Mouse (Mus musculus) liver, adult 2 months (tissue): ENCODE results near the gene Tesk2. TPM values are rescaled to one million over a fixed set of nuclear protein-coding genes. Genes with fewer than 3 reads are reported as not detected.

Experiments
- DNase-seq: peaks from one replicate; pipeline ENCODE4 v3.0.0-alpha.2; 2011; ENCODE audit warnings: low read depth, low spot score; ENCODE audit errors: extremely low read depth
- H3K27ac ChIP-seq: fragments of 200-500 bp; replicated peaks from 2 replicates; pipeline ENCODE4 v1.5.1; 2012; ENCODE audit warnings: low read depth, mild to moderate bottlenecking, control low read depth, inconsistent platforms, low read length; ENCODE audit not compliant: insufficient read depth
- H3K27me3 ChIP-seq: fragments of 200-500 bp; 2 replicates; pipeline ENCODE4 v1.6.1; 2012; ENCODE audit warnings: mild to moderate bottlenecking, moderate library complexity, low read length, inconsistent platforms; ENCODE audit not compliant: control insufficient read depth, insufficient read depth
- H3K36me3 ChIP-seq: fragments of 200-500 bp; 2 replicates; pipeline ENCODE4 v1.6.1; 2012; ENCODE audit warnings: low read length, inconsistent platforms; ENCODE audit not compliant: control insufficient read depth, insufficient read depth
- H3K4me1 ChIP-seq: fragments of 200-500 bp; 2 replicates; pipeline ENCODE4 v1.6.1; 2011; ENCODE audit warnings: low read length; ENCODE audit not compliant: control insufficient read depth, insufficient read depth
- H3K4me3 ChIP-seq: fragments of 200-500 bp; 2 replicates; pipeline ENCODE4 v1.5.1; 2011; ENCODE audit warnings: low read depth, mild to moderate bottlenecking, control low read depth, low read length, moderate library complexity; ENCODE audit not compliant: insufficient read depth
- H3K79me2 ChIP-seq: fragments of 200-500 bp; 2 replicates; pipeline ENCODE4 v1.6.1; 2012; ENCODE audit warnings: inconsistent platforms, mild to moderate bottlenecking, low read length, moderate library complexity; ENCODE audit not compliant: control insufficient read depth, insufficient read depth
- H3K9ac ChIP-seq: fragments of 200-500 bp; 2 replicates; pipeline ENCODE4 v1.6.1; 2012; ENCODE audit warnings: low read depth, mild to moderate bottlenecking, control low read depth, inconsistent platforms, low read length
- CTCF ChIP-seq: fragments of 200-500 bp; IDR thresholded peaks from 2 replicates; pipeline ENCODE4 v1.5.1; 2011; ENCODE audit warnings: low read depth, low read length, control low read depth
- POLR2A ChIP-seq: fragments of 200-500 bp; IDR thresholded peaks from 2 replicates; pipeline ENCODE4 v1.6.1; 2011; ENCODE audit warnings: low read length, control low read depth; ENCODE audit not compliant: insufficient read depth; ENCODE audit errors: extremely low read depth
- WGBS: fragments of 180-500 bp; shearing (Covaris S2); methylation state at CpG from one replicate; pipeline ENCODE4 v1.1.7; 2018; 5-methylcytosine and 5-hydroxymethylcytosine counted together
- polyA plus RNA-seq: library from polyadenylated mRNA; depleted of rRNA; stranded (reverse); fragments of >200 nt; gene quantifications from 2 replicates; pipeline ENCODE4 v1.2.3, GENCODE M21; 2012
- total RNA-seq: library from RNA; depleted of rRNA; stranded (reverse); fragments of >200 nt; gene quantifications from 2 replicates; pipeline ENCODE4 v1.2.3, GENCODE M21; 2014

Gene Tesk2
- total and polyA plus RNA-seq, 2 experiments: 7.8 to 11.5 TPM

GRCm38 (mm10) chr4:116693785-116694184 lies 27.0 kb upstream of the Tesk2 start:
- no peak overlapping the region for H3K9ac ChIP-seq
- H3K4me1 ChIP-seq: peaks cover 39% of the 10 kb centered on the region
- no peak overlapping the region for H3K4me3 ChIP-seq
- no peaks in the 10 kb centered on the region for H3K27me3 ChIP-seq
- H3K36me3 ChIP-seq: peaks cover 84% of the 10 kb centered on the region
- DNase-seq: peak; percentile 35
- WGBS: 34% methylated on average over 2 of the region's 2 CpGs
- peaks cover 11% of the 10 kb centered on the region; the same call in 1 of the 2 replicates for H3K79me2 ChIP-seq
- no peak overlapping the region for H3K27ac ChIP-seq
- TF ChIP-seq POLR2A (no peak), CTCF (no peak)

- Histone ChIP-seq H3K4me3 (no peak overlapping the region), H3K4me1 (peaks cover 18% of the 10 kb centered on the region; the same call in 1 of the 2 replicates), H3K36me3 (peaks cover 64% of the 10 kb centered on the region), H3K27ac (peak overlapping the region; percentile 44), H3K9ac (no peak overlapping the region), H3K27me3 (no peaks in the 10 kb centered on the region), H3K79me2 (peaks cover 2% of the 10 kb centered on the region; the same call in 1 of the 2 replicates)
- TF ChIP-seq CTCF: no peak
- no peak for TF ChIP-seq POLR2A
- WGBS: 9% methylated on average over 2 of the region's 2 CpGs
- peak; percentile 94 for DNase-seq
Observed at GRCm38 (mm10) chr4:116698693-116699342, 21.9 kb upstream of the Tesk2 start.

- Histone ChIP-seq H3K4me1 (peaks cover 11% of the 10 kb centered on the region; the same call in 1 of the 2 replicates), H3K79me2 (0 out of 2 replicates have a peak, but pooled peaks cover 2% of the 10 kb centered on the region), H3K27me3 (no peaks in the 10 kb centered on the region), H3K36me3 (peaks cover 46% of the 10 kb centered on the region), H3K27ac (0 out of 2 replicates have a peak overlapping the region, but pooled peaks have one; percentile 21), H3K9ac (no peak overlapping the region), H3K4me3 (no peak overlapping the region)
- TF ChIP-seq CTCF: no peak
- no peak for TF ChIP-seq POLR2A
- no peak for DNase-seq
- 88% methylated on average over 1 of the region's 1 CpGs for WGBS
Observed at GRCm38 (mm10) chr4:116700964-116701363, 19.8 kb upstream of the Tesk2 start.

GRCm38 (mm10) chr4:116703804-116704203 lies 16.9 kb upstream of the Tesk2 start:
- no peak overlapping the region for H3K9ac ChIP-seq
- peak; percentile 68 for DNase-seq
- no peak overlapping the region for H3K4me3 ChIP-seq
- peaks cover 3% of the 10 kb centered on the region; the same call in 1 of the 2 replicates for H3K4me1 ChIP-seq
- no peaks in the 10 kb centered on the region for H3K79me2 ChIP-seq
- peaks cover 26% of the 10 kb centered on the region for H3K36me3 ChIP-seq
- no peaks in the 10 kb centered on the region for H3K27me3 ChIP-seq
- WGBS: 29% methylated on average over 6 of the region's 6 CpGs
- H3K27ac ChIP-seq: no peak overlapping the region
- TF ChIP-seq CTCF: peak; percentile 76
- no peak for TF ChIP-seq POLR2A

GRCm38 (mm10) chr4:116707666-116708065 lies 13.1 kb upstream of the Tesk2 start:
- no peaks in the 10 kb centered on the region for H3K79me2 ChIP-seq
- TF ChIP-seq POLR2A (no peak), CTCF (no peak)
- H3K4me3 ChIP-seq: peak overlapping the region; percentile 54
- 0 out of 2 replicates have a peak, but pooled peaks cover 6% of the 10 kb centered on the region for H3K4me1 ChIP-seq
- H3K36me3 ChIP-seq: 0 out of 2 replicates have a peak, but pooled peaks cover 3% of the 10 kb centered on the region
- DNase-seq: no peak
- no peaks in the 10 kb centered on the region for H3K27me3 ChIP-seq
- H3K9ac ChIP-seq: no peak overlapping the region
- WGBS: 9% methylated on average over 9 of the region's 9 CpGs
- H3K27ac ChIP-seq: no peak overlapping the region
